Mouse (Mus musculus) myocyte (in vitro differentiated cells): ENCODE data around the gene Ppp2ca.

Experiments
- CEBPB ChIP-seq: IDR thresholded peaks from 2 replicates; pipeline ENCODE4 v1.6.1; 2011; ENCODE audit warnings: mild to moderate bottlenecking, moderate library complexity; ENCODE audit not compliant: poor library complexity, insufficient read depth, severe bottlenecking
- E2F4 ChIP-seq: IDR thresholded peaks from one replicate; pipeline ENCODE4 v1.6.1; 2011; ENCODE audit warnings: mild to moderate bottlenecking, control low read depth, moderate library complexity; ENCODE audit not compliant: insufficient read depth
- MAX ChIP-seq: IDR thresholded peaks from one replicate; pipeline ENCODE4 v1.6.1; 2011; ENCODE audit warnings: low read depth, mild to moderate bottlenecking, control low read depth
- POLR2A ChIP-seq: IDR thresholded peaks from one replicate; pipeline ENCODE4 v1.6.1; 2011; ENCODE audit warnings: low read depth, mild to moderate bottlenecking, control low read depth, moderate library complexity; ENCODE audit not compliant: insufficient read length
- USF1 ChIP-seq: IDR thresholded peaks from one replicate; pipeline ENCODE4 v1.6.1; 2011; ENCODE audit warnings: low read depth, mild to moderate bottlenecking, control low read depth, moderate library complexity

GRCm38 (mm10) chr11:52089291-52089690, 9.2 kb upstream of the Ppp2ca start:
- TF ChIP-seq E2F4 (no peak), POLR2A (no peak), CEBPB (no peak), USF1 (no peak), MAX (no peak)
